Mouse (Mus musculus): ENCODE results near the gene Ddx43.

GRCm38 (mm10) chr9:78375486-78375885, 20.1 kb upstream of the Ddx43 start:
- no peak for TF ChIP-seq CTCF (IDR thresholded peaks at IDR 0.05; ENCODE audit: insufficient read depth, low read length)
- no peak for TF ChIP-seq POLR2A (IDR thresholded peaks at IDR 0.05; ENCODE audit: borderline replicate concordance, extremely low read depth, low read depth, low read length)
